Mouse (Mus musculus) heart, adult 2 months (tissue): ENCODE data around the gene Mbd3. TPM values are rescaled to one million over a fixed set of nuclear protein-coding genes. Genes with fewer than 3 reads are reported as not detected.

Experiments used
- DNase-seq, 2 experiments: peaks; one replicate each; pipeline ENCODE4 v3.0.0; 2021
- H3K27ac ChIP-seq: fragments of 200-600 bp; 2 replicates; pipeline ENCODE4 v1.8.1; 2022
- H3K27me3 ChIP-seq: fragments of 200-500 bp; 2 replicates; pipeline ENCODE4 v1.6.1; 2012; ENCODE audit warnings: mild to moderate bottlenecking, low read length, inconsistent platforms, mixed read lengths; ENCODE audit not compliant: control insufficient read depth, insufficient read depth
- H3K36me3 ChIP-seq: fragments of 200-500 bp; 2 replicates; pipeline ENCODE4 v1.6.1; 2012; ENCODE audit warnings: low read length, inconsistent platforms; ENCODE audit not compliant: control insufficient read depth, insufficient read depth
- H3K4me1 ChIP-seq: fragments of 200-500 bp; 2 replicates; pipeline ENCODE4 v1.6.1; 2011; ENCODE audit warnings: low read length; ENCODE audit not compliant: control insufficient read depth, insufficient read depth
- H3K4me3 ChIP-seq: fragments of 200-600 bp; 2 replicates; pipeline ENCODE4 v1.8.1; 2022
- H3K79me2 ChIP-seq: fragments of 200-500 bp; replicated peaks from 2 replicates; pipeline ENCODE4 v1.6.1; 2012; ENCODE audit warnings: mild to moderate bottlenecking, inconsistent platforms, low read length, moderate library complexity, mixed read lengths; ENCODE audit not compliant: control insufficient read depth, insufficient read depth
- H3K9ac ChIP-seq: fragments of 200-500 bp; 2 replicates; pipeline ENCODE4 v1.6.1; 2012; ENCODE audit warnings: low read depth, mild to moderate bottlenecking, control low read depth, inconsistent platforms, low read length, mixed read lengths
- CTCF ChIP-seq: fragments of 200-600 bp; IDR thresholded peaks from 2 replicates; pipeline ENCODE4 v1.8.1; 2022; ENCODE audit warnings: antibody characterized with exemption, mild to moderate bottlenecking, moderate library complexity
- EP300 ChIP-seq: fragments of 200-500 bp; IDR thresholded peaks from 2 replicates; pipeline ENCODE4 v1.6.1; 2011; ENCODE audit warnings: low read depth, low read length, control low read depth; ENCODE audit not compliant: insufficient read depth
- POLR2A ChIP-seq: fragments of 200-500 bp; IDR thresholded peaks from 2 replicates; pipeline ENCODE4 v1.6.1; 2011; ENCODE audit warnings: mild to moderate bottlenecking, low read depth, low read length, control low read depth; ENCODE audit not compliant: insufficient read depth
- WGBS: fragments of 180-500 bp; shearing (Covaris S2); methylation state at CpG from one replicate; pipeline ENCODE4 v1.1.7; 2018; 5-methylcytosine and 5-hydroxymethylcytosine counted together
- intact Hi-C: fragments of 180-260 bp; cut with DNase I; formaldehyde crosslinking; loops from one replicate; pipeline ENCODE4 v1.15.1; 2025
- polyA plus RNA-seq: library from polyadenylated mRNA; depleted of rRNA; stranded (reverse); fragments of >200 nt; gene quantifications from 2 replicates; pipeline ENCODE4 v1.2.3, GENCODE M21; 2012
- total RNA-seq, 2 experiments: library from RNA; stranded (reverse); gene quantifications; 2 replicates each; pipeline ENCODE4 v1.2.3; 2021

Mbd3 gene
- total and polyA plus RNA-seq, 3 experiments = 86.5 to 95.2 (median 95.1) TPM

GRCm38 (mm10) chr10:80442989-80443388 lies 43.6 kb upstream of the Mbd3 start:
- intact Hi-C loops = no loop called here
- H3K4me3 ChIP-seq = no peak overlapping the region
- H3K27ac ChIP-seq = no peak overlapping the region
- H3K4me1 ChIP-seq = peaks cover 1% of the 10 kb centered on the region; the same call in 1 of the 2 replicates
- H3K36me3 ChIP-seq = no peaks in the 10 kb centered on the region
- no peaks in the 10 kb centered on the region for H3K27me3 ChIP-seq
- no peak overlapping the region for H3K9ac ChIP-seq
- TF ChIP-seq EP300 (no peak), CTCF (no peak), POLR2A (no peak)
- H3K79me2 ChIP-seq = no peaks in the 10 kb centered on the region
- 30% methylated on average over 2 of the region's 2 CpGs for WGBS
- DNase-seq = no peak

DNA sequence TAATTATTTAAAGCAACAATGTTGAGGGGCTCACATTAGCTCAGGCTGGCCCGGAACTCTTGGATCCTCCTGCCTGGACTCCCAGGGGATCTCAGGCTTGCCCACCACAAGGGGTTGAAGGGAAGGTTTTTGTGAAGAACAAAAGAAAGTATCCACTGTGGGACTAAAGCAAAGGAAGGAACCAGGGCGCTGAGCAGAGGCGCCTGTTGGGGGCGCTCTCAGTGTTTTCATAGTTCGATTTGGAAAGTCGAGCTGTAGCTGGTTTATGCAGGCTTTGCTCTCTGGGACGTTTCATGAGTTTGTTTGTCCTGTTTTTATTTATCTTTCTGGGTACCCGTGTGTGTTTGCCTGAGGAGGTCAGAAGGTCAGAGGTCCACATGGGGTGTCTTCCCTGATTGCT lies 42.2 kb upstream of the Mbd3 start:
- intact Hi-C loops = no loop called here
- no peak overlapping the region for H3K27ac ChIP-seq
- WGBS = 71% methylated on average over 8 of the region's 8 CpGs

DNA sequence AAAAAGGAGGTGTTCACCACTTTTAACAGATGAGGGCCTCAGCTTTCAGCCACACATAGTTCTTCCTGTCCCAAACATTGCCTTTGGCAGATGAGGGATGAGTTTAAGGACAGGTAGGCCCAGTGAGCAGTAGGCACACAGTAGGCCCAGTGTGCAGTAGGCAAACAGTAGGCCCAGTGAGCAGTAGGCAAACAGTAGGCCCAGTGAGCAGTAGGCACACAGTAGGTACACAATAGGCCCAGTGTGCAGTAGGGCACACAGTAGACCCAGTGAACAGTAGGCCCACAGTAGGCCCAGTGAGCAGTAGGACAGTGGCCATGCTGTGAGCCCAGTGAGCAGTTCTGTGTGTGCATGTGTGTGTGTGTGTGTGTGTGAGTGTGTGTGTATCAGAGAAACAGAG lies 40.7 kb upstream of the Mbd3 start:
- intact Hi-C loops = no loop called here
- Histone ChIP-seq H3K27ac (no peak overlapping the region), H3K4me3 (no peak overlapping the region), H3K9ac (no peak overlapping the region), H3K36me3 (no peaks in the 10 kb centered on the region), H3K79me2 (no peaks in the 10 kb centered on the region), H3K27me3 (no peaks in the 10 kb centered on the region), H3K4me1 (no peaks in the 10 kb centered on the region)
- no peak for DNase-seq
- TF ChIP-seq CTCF = no peak
- no peak for TF ChIP-seq POLR2A
- no peak for TF ChIP-seq EP300

More for the DNA sequence above, 42.2 kb upstream of the Mbd3 start:
- H3K27me3 ChIP-seq = no peaks in the 10 kb centered on the region
- no peaks in the 10 kb centered on the region for H3K36me3 ChIP-seq
- H3K4me1 ChIP-seq = peaks cover 1% of the 10 kb centered on the region; the same call in 1 of the 2 replicates
- H3K79me2 ChIP-seq = no peaks in the 10 kb centered on the region
- H3K4me3 ChIP-seq = no peak overlapping the region
- TF ChIP-seq CTCF (no peak), EP300 (no peak)
- no peak for DNase-seq
- H3K9ac ChIP-seq = no peak overlapping the region

DNA sequence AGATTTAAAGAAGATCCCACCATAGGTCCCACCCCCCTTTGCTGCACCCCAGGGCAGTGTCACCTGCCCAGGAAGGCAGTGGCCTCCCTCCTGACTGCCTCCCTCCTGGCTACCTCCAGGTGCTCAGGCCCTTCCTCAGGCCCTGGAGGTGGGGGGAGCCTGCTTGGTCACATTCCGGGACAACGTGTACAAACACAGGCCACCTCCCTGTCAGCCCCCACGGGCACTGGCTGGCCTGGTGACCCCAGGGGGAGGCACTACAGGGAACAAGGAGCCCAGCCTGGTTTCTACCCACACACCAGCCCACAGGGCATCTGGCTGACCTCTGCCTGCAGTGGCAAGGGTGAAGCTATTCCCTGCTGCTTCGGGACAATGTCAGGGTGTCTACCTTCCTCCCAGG lies 38.6 kb upstream of the Mbd3 start:
- no peak overlapping the region for H3K27ac ChIP-seq
- H3K4me3 ChIP-seq = no peak overlapping the region
- no peaks in the 10 kb centered on the region for H3K27me3 ChIP-seq
- WGBS = 55% methylated on average over 4 of the region's 4 CpGs
- no peak overlapping the region for H3K9ac ChIP-seq
- no peaks in the 10 kb centered on the region for H3K36me3 ChIP-seq
- no peak for DNase-seq
- peaks cover 3% of the 10 kb centered on the region; the same call in 1 of the 2 replicates for H3K79me2 ChIP-seq
- H3K4me1 ChIP-seq = no peaks in the 10 kb centered on the region
- intact Hi-C loops = no loop called here
- TF ChIP-seq EP300 (no peak), CTCF (no peak), POLR2A (no peak)

GRCm38 (mm10) chr10:80436276-80436675 lies 36.9 kb upstream of the Mbd3 start:
- Histone ChIP-seq H3K4me3 (no peak overlapping the region), H3K79me2 (peaks cover 4% of the 10 kb centered on the region; the same call in 1 of the 2 replicates), H3K9ac (no peak overlapping the region), H3K4me1 (peaks cover 1% of the 10 kb centered on the region; the same call in 1 of the 2 replicates), H3K36me3 (no peaks in the 10 kb centered on the region), H3K27ac (no peak overlapping the region), H3K27me3 (no peaks in the 10 kb centered on the region)
- intact Hi-C loops = no loop called here
- no peak for TF ChIP-seq POLR2A
- no peak for TF ChIP-seq EP300
- no peak for TF ChIP-seq CTCF
- WGBS = 15% methylated on average over 9 of the region's 9 CpGs
- DNase-seq = no peak

DNA sequence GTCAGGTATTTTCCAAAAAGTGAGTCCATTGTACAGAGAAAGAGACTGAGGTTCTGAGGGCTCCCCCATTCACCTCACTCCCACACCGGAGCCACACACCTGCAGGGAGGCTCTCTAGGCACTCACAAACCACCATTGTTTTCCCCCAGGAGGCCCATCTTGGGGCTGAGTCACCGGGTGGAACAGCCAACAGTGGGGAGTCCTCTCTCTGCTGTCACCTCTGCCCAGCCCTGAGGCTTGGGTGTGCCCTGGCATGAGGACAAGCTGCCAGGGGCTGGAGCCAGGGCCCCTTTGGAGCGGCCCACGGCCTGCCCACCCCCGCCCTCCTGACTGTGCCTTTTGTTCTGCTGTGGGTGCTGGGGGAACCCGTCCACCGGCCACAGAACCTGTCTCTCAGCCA lies 36.4 kb upstream of the Mbd3 start:
- H3K79me2 ChIP-seq = peaks cover 4% of the 10 kb centered on the region; the same call in 1 of the 2 replicates
- no peak overlapping the region for H3K27ac ChIP-seq
- intact Hi-C loops = no loop called here

More for the DNA sequence above, 36.4 kb upstream of the Mbd3 start:
- Histone ChIP-seq H3K4me1 (peaks cover 1% of the 10 kb centered on the region; the same call in 1 of the 2 replicates), H3K9ac (no peak overlapping the region), H3K4me3 (no peak overlapping the region), H3K36me3 (no peaks in the 10 kb centered on the region), H3K27me3 (no peaks in the 10 kb centered on the region)
- 41% methylated on average over 7 of the region's 7 CpGs for WGBS
- no peak for DNase-seq
- TF ChIP-seq POLR2A (no peak), EP300 (no peak), CTCF (no peak)
